Mouse (Mus musculus): ENCODE data around the gene Defb29.

Defb29 gene

DNA sequence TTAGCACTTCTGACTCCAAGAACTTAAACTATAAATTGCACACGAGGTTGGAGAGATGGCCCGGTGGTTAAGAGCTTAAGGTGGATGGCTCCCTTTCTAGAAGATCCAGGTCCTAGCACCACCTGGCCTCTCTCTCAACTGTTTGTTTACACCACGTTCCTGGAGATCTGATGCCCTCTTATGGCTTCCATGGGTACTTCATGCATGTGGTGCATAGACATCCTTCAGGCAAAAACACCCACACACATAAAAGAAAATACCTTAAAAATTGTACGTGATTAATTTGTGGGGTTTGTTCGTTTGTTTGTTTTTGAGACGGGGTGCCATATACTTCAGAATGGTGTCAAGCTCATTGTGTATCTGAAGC lies 39.1 kb downstream of the Defb29 start:
- DNase-seq (ENCODE audit: low spot score) = no peak

DNA sequence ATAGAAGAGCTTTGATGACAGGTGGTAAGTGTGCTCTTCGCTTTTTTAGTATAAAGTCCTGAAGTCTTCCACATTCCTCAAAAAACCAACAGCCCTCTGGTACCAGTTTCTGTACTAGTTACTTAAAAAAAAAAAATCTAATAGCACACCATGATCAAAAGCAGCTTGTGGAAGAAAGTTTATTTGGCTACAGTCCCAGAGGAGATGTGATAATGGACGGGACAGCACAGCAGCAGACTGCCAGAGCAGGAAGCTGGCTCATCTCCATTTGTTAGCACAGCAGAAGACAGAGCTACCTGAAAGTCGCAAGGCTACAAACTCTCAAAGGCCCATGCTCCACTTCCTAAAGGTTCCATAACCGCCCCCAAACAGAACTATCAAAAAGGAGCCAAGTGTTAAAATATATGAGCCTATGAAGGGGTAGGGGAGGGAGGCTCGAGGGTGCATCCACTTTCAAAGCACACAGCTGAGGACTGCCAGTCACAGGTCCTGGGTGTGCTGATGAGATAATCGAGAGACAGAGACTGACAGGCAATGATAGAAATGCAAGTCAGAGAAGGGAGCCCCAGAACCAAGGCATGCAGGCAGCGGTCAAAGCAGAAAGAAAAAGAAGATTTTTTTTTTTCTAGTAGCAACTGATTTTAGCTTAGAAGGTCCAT lies 39.6 kb downstream of the Defb29 start:
- peak; percentile 20 for DNase-seq (ENCODE audit: low spot score)

DNA sequence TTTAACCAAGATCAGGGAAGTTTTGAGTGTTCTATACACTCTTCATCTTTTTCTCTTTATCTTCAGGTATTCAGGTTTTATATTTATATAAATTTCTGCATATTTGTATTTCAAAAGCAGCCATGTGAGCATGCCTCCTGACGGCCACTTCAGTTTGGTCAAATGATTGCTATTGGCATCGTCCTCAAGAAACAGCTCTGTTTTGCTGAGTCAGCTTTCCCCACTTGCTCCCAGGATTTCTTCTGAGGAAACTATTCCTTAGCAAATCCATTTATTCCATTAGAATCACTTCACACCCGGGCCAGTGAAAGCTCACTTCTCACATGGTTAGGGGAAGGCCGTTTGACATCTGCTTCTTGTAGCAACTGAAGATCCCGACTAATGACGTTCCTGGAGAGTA lies 41.9 kb downstream of the Defb29 start:
- DNase-seq (ENCODE audit: low spot score) = no peak

DNA sequence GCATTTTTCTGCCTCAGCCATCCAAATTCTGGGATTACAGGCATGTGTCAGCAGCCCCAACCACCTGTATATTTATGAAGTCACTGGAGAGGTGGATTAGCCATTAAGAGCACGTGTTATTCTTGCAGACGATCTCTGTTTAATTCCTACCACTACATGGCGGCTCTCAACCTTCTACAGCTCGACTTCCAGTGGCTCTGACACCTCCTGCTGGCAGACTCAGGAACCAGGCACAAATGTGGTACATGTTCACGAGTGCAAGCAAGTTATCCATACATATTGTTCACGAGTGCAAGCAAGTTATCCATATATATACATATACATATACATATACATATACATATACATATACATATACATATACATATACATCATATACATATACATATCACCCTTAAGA lies 46.7 kb downstream of the Defb29 start:
- DNase-seq (ENCODE audit: low spot score) = no peak

DNA sequence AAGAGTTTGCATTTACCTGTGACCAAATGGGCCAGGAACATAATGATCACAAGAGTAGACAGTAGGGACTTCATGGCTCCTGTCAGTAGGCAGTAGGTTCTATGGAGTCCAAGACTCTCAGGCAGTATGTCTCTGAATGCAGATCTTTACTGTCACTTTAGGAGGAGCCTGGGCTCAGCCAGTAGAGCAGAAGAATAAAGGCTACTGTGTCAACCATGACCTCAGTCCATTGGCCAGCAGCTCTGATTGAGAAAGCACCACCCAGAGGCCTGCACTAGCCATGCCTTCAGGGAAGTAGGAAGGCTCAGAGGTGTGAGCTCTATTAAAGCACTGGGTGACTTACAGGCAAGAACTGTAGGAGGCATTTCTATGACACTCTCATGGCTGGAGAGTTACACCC lies 49.9 kb downstream of the Defb29 start, which contains the start of gene Defb22:
Gene Defb22, minus strand, starts transcription at position 101 of the 400 bp plus-strand sequence.
- no peak for DNase-seq (ENCODE audit: low spot score)

All from testis, postnatal 14 days (tissue).